Mouse (Mus musculus): ENCODE measurements around the gene Pcmt1. TPM values are rescaled to one million over a fixed set of nuclear protein-coding genes. Genes with fewer than 3 reads are reported as not detected.
"Not testable (repeated sequence)": the region's sequence is repeated elsewhere in the genome, so short reads cannot be mapped to it uniquely, and the experiment has no call there.

Pcmt1 gene
- polyA plus RNA-seq, 1 experiment from 2014 or later = 124 TPM

DNA sequence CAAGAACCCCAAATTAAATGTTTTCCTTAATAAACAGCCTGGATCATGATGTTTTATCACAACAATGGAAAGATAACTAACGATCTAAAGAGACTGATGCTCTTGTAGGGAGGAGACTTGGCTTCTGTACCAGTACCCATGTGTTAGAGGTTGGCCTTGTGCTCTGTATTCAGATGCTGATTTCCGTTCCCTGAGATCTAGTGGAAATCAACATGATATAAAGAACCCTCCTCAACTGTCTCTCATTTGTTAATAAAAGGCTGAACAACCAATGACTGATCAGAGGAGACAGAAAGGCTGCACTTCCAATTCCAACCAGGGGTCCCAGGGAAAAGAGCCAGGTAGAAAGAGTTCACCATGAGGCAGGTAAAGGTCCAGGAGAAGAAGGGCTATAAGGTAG, 35.0 kb downstream of the Pcmt1 start:
- H3K9ac ChIP-seq = no peak overlapping the region
- no peak overlapping the region for H3K4me2 ChIP-seq (replicated peaks)
- H3K4me3 ChIP-seq (replicated peaks) = no peak overlapping the region
- peaks cover 52% of the 10 kb centered on the region for H3K36me3 ChIP-seq
- ATAC-seq (ENCODE audit: insufficient number of reproducible peaks, low FRiP score, low TSS enrichment, low read depth) = no peak
- no peaks in the 10 kb centered on the region for H3K4me1 ChIP-seq
- H3K27me3 ChIP-seq = no peaks in the 10 kb centered on the region
- 89% methylated on average over 2 of the region's 2 CpGs for WGBS
- H3K27ac ChIP-seq (replicated peaks) = no peak overlapping the region
- no peaks in the 10 kb centered on the region for H3K9me3 ChIP-seq (replicated peaks)

DNA sequence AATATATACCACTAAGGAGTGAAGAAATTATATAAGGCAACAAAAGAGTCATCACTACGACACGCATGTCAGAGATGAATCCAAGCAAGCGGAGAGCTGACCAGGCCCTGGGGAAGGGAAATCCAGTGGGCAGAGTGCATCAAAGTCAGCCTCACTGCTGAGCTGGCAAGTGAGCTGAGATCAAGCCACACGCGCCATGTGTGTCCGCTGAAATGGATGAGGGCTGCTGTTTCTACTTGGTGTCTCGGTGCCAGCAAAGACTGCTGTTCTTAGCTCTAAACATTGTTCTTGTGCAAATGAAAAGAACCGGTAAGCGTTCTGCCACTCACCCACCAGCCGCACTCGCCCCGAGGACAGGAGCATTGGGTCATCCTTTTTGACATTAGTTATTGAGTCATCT, 40.6 kb downstream of the Pcmt1 start:
- Histone ChIP-seq H3K4me3 (replicated peaks) (no peak overlapping the region), H3K27me3 (no peaks in the 10 kb centered on the region), H3K27ac (replicated peaks) (no peak overlapping the region), H3K36me3 (peaks cover 66% of the 10 kb centered on the region), H3K9ac (no peak overlapping the region), H3K4me2 (replicated peaks) (no peak overlapping the region), H3K4me1 (no peaks in the 10 kb centered on the region), H3K9me3 (replicated peaks) (no peaks in the 10 kb centered on the region)
- WGBS = 94% methylated on average over 12 of the region's 12 CpGs
- ATAC-seq (ENCODE audit: insufficient number of reproducible peaks, low FRiP score, low TSS enrichment, low read depth) = no peak

DNA sequence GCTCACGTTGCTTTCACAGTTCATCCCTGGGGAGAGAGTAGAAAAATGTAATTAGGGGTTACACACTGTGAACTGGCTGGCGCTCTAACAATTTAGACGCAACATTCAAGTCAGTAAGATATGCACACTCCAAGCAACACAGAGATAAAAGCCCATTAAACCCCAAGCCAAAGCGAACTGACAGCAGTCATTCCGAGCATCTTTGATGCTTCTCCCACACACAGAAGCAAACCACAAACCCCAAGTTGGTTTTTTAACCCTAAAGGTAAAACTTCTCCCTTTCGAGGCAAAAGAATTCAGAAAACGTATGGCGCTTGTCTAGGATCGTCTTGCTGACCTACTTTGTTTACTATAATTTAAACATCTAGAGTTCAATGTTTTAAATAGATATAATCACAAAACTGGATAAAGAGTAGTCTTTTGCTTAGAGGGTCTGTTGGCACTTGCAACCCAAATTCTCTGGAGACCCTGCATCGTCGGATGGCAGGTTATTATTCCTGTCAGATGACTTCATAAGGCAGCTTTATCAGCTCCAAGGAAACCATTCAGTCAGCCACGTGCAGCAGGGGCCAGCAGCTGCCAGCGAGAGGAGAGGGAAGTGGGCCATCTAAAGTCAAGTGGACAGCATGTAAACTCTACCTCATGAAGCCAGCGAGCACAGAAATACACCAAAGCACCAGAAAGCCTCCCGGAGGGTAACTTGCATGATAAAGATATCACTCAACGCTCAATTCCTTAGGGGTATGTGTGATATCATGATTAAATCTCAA, 49.8 kb downstream of the Pcmt1 start:
- 63% methylated on average over 16 of the region's 16 CpGs for WGBS
- no peak overlapping the region for H3K9ac ChIP-seq
- no peaks in the 10 kb centered on the region for H3K27me3 ChIP-seq
- no peaks in the 10 kb centered on the region for H3K9me3 ChIP-seq (replicated peaks)
- peaks cover 10% of the 10 kb centered on the region; the same call in 1 of the 2 replicates for H3K36me3 ChIP-seq
- H3K4me3 ChIP-seq (replicated peaks) = no peak overlapping the region
- ATAC-seq (ENCODE audit: insufficient number of reproducible peaks, low FRiP score, low TSS enrichment, low read depth) = no peak
- no peak overlapping the region for H3K27ac ChIP-seq (replicated peaks)
- no peak overlapping the region for H3K4me2 ChIP-seq (replicated peaks)
- H3K4me1 ChIP-seq = no peaks in the 10 kb centered on the region

DNA sequence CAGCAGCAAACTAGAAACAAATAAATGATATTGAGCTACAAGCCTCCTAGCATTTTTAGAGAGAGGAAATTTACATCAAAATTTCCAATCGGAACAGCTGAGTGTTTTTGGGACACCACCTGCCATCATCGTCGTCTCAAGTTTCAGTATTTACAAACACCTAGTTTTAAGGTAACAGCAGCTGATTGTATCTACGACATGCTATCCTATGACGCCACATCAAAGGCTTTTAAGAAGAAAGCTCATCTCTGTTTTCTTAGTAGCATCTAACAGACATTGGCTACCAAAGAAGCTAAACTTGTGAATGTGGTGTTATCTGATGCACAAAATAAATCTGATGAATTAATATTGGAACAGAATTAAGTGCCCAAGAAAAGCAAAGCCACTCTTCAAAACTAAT, 50.6 kb downstream of the Pcmt1 start:
- H3K9ac ChIP-seq = no peak overlapping the region
- no peak overlapping the region for H3K4me3 ChIP-seq (replicated peaks)
- H3K27me3 ChIP-seq = no peaks in the 10 kb centered on the region
- no peak overlapping the region for H3K4me2 ChIP-seq (replicated peaks)
- no peak for ATAC-seq (ENCODE audit: insufficient number of reproducible peaks, low FRiP score, low TSS enrichment, low read depth)
- no peaks in the 10 kb centered on the region for H3K4me1 ChIP-seq
- H3K27ac ChIP-seq (replicated peaks) = no peak overlapping the region
- whole genome bisulfite sequencing = 80% methylated on average over 5 of the region's 5 CpGs
- no peaks in the 10 kb centered on the region for H3K9me3 ChIP-seq (replicated peaks)
- H3K36me3 ChIP-seq = peaks cover 10% of the 10 kb centered on the region; the same call in 1 of the 2 replicates

DNA sequence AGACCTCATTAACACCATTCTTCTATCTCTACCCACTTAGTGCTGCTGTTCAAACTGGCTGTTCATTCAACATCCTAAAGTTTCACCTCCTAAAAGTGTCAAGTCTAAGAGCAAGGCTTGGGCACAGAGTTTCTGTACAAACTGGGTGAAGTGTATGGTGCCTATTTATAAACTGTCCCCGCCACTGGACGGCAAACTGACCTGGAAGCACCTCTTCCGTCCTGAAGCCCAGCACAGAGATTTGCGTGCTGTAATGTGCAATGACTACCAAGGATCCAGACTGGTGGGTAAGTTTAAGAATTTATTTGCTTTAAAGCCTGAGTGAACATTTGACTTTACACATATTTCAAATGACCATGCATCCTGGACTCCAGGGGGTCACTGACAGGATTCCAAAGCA, 51.8 kb downstream of the Pcmt1 start:
- no peaks in the 10 kb centered on the region for H3K9me3 ChIP-seq (replicated peaks)
- H3K4me3 ChIP-seq (replicated peaks) = no peak overlapping the region
- peaks cover 10% of the 10 kb centered on the region; the same call in 1 of the 2 replicates for H3K36me3 ChIP-seq
- WGBS = 89% methylated on average over 4 of the region's 4 CpGs
- ATAC-seq (ENCODE audit: insufficient number of reproducible peaks, low FRiP score, low TSS enrichment, low read depth) = no peak
- no peak overlapping the region for H3K27ac ChIP-seq (replicated peaks)
- no peak overlapping the region for H3K9ac ChIP-seq
- no peaks in the 10 kb centered on the region for H3K27me3 ChIP-seq
- H3K4me1 ChIP-seq = no peaks in the 10 kb centered on the region
- H3K4me2 ChIP-seq (replicated peaks) = no peak overlapping the region

DNA sequence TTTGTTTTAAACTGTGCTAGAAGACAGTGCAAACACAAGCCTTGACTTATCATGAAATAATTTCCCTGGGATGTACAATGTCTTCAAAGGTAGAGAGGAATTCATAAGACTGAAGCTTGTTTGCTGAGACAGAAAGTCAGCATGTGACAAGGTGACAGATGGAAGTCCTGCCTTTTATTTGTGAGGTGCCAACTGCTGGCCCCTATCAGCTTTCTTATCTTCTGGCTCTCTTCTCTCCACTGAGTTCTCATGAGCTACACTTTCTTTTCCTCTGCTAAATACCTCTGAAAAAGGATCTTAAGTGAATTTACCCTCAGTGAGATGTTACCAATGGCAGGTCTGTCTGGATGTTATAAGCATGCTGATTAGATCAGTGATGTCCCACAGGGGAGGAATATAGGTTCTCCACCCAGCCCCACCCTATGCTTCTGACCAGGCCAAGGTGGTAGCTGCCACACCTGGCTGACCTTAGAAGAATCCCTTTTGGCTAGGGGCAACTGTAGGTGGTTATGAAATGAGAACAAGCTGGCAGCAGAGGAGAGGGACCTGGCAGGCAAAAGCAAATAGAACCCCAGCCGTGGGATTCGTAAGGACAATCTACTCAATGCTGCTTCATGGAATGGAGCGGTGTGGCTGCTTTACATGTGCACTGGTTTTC, 56.9 kb downstream of the Pcmt1 start:
- Histone ChIP-seq H3K27ac (replicated peaks) (no peak overlapping the region), H3K36me3 (peaks cover 1% of the 10 kb centered on the region; the same call in 1 of the 2 replicates), H3K4me2 (replicated peaks) (no peak overlapping the region), H3K4me3 (replicated peaks) (no peak overlapping the region), H3K9me3 (replicated peaks) (no peaks in the 10 kb centered on the region), H3K27me3 (no peaks in the 10 kb centered on the region), H3K4me1 (no peaks in the 10 kb centered on the region), H3K9ac (no peak overlapping the region)
- no peak for ATAC-seq (ENCODE audit: insufficient number of reproducible peaks, low FRiP score, low TSS enrichment, low read depth)
- WGBS = 90% methylated on average over 3 of the region's 3 CpGs

DNA sequence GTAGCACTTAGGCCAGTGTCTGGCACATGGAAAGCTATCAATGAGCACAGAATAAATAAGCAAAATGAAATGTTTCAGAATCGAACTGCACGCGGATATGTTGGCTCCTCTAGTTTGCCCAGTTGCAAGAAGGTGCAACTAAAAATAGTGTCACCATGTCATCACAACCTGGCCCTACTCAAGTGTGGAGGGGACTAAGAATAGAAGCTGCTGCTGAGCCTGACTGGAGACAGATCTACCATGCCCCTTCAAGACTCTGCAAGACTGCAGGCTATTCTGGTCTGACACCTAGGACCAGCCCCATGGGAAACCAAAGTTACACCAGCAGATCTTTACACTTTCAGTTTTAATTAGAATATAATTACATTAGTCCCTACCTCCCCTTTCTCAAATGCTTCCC, 58.6 kb downstream of the Pcmt1 start:
- 91% methylated on average over 3 of the region's 3 CpGs for WGBS
- no peak overlapping the region for H3K4me2 ChIP-seq (replicated peaks)
- no peak overlapping the region for H3K9ac ChIP-seq
- H3K27ac ChIP-seq (replicated peaks) = no peak overlapping the region
- no peaks in the 10 kb centered on the region for H3K9me3 ChIP-seq (replicated peaks)
- no peak overlapping the region for H3K4me3 ChIP-seq (replicated peaks)
- H3K27me3 ChIP-seq = no peaks in the 10 kb centered on the region
- no peak for ATAC-seq (ENCODE audit: insufficient number of reproducible peaks, low FRiP score, low TSS enrichment, low read depth)
- H3K36me3 ChIP-seq = no peaks in the 10 kb centered on the region
- no peaks in the 10 kb centered on the region for H3K4me1 ChIP-seq

DNA sequence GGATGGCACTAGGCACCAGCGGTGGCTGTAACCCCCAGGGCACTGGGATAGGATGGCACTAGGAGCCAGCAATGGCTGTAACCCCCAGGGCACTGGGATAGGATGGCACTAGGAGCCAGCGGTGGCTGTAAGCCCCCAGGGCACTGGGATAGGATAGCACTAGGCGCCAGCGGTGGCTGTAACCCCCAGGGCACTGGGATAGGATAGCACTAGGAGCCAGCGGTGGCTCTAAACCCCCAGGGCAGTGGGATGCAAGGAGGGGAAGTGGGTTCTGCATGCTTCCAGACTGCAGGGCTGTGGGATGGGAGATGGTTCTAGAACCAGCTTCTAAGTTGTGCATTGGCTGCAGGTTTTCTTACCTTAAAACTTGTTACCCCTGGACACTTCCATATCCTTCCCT, 60.2 kb downstream of the Pcmt1 start:
- no peak overlapping the region for H3K4me2 ChIP-seq (replicated peaks)
- ATAC-seq (ENCODE audit: insufficient number of reproducible peaks, low FRiP score, low TSS enrichment, low read depth) = no peak
- no peak overlapping the region for H3K4me3 ChIP-seq (replicated peaks)
- no peaks in the 10 kb centered on the region for H3K9me3 ChIP-seq (replicated peaks)
- no peak overlapping the region for H3K9ac ChIP-seq
- H3K4me1 ChIP-seq = no peaks in the 10 kb centered on the region
- no peaks in the 10 kb centered on the region for H3K27me3 ChIP-seq
- 49% methylated on average over 5 of the region's 5 CpGs for WGBS
- H3K27ac ChIP-seq (replicated peaks) = no peak overlapping the region
- no peaks in the 10 kb centered on the region for H3K36me3 ChIP-seq

DNA sequence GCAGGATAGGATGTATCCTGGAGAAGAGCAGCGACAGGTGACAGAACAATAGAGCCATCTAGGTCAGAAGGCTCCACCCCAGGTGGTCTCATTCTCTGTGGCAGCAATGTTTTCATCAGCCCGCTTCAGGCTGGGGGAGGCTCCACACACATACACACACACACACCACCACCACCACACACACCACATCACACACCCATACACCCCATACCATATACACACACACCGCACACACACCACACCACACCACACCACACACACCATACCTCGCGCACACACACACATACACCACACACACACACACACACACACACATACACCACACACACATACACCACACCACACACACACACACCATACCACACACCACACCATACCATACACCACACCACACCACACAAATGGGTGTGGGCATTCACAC, 61.1 kb downstream of the Pcmt1 start:
- H3K27me3 ChIP-seq = no peaks in the 10 kb centered on the region
- H3K27ac ChIP-seq (replicated peaks) = no peak overlapping the region
- H3K4me1 ChIP-seq = no peaks in the 10 kb centered on the region
- H3K9ac ChIP-seq = no peak overlapping the region
- H3K36me3 ChIP-seq = no peaks in the 10 kb centered on the region
- 76% methylated on average over 5 of the region's 5 CpGs for WGBS
- no peak; the same call in 1 of the 2 replicates for ATAC-seq (ENCODE audit: insufficient number of reproducible peaks, low FRiP score, low TSS enrichment, low read depth)
- no peak overlapping the region for H3K4me3 ChIP-seq (replicated peaks)
- H3K9me3 ChIP-seq (replicated peaks) = 0 out of 2 replicates have a peak, but pooled peaks cover under 1% of the 10 kb centered on the region
- H3K4me2 ChIP-seq (replicated peaks) = no peak overlapping the region

DNA sequence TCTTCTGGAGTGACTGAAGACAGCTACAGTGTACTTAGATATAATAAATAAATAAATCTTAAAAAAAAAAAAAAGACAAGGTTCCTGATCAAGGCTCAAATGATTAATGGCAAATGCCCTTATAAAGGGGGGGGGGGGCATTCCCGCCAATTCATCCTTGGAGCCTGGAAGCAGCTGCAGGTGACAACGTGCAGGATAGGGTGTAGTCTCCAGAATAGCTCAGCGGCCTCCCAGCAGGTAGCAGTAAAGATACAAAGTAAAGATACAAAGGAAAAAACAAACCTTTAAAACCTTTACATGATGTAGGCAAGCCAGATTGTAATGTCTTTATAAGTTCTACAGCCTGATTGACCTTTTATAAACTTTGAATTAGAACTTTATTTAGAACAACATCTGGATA, 63.4 kb downstream of the Pcmt1 start:
- H3K4me2 ChIP-seq (replicated peaks); H3K9me3 ChIP-seq (replicated peaks); H3K9ac ChIP-seq; H3K27ac ChIP-seq (replicated peaks); H3K36me3 ChIP-seq; H3K4me3 ChIP-seq (replicated peaks); H3K4me1 ChIP-seq; H3K27me3 ChIP-seq; ATAC-seq (ENCODE audit: insufficient number of reproducible peaks, low FRiP score, low TSS enrichment, low read depth): not testable (repeated sequence)
- WGBS = 43% methylated on average over 3 of the region's 3 CpGs

DNA sequence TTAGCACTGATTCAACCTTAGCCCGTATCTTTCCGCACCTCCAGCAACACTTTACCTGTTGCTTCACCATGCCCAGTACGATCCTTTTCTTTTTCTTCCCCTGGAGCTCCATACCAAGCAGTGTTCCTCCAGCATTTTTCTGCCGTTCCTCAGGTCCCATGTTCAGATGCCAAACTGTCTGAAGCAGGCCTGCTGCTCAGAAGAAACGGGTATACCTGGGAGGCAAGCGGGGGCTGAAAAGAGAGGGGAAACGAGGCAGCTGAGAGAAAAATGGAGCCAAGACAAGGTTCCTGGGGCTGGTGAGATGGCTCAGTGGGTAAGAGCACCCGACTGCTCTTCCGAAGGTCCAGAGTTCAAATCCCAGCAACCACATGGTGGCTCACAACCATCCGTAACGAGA, 63.8 kb downstream of the Pcmt1 start:
- H3K4me3 ChIP-seq (replicated peaks); H3K4me2 ChIP-seq (replicated peaks); H3K36me3 ChIP-seq; H3K27me3 ChIP-seq; H3K9me3 ChIP-seq (replicated peaks); H3K4me1 ChIP-seq; H3K27ac ChIP-seq (replicated peaks); H3K9ac ChIP-seq; ATAC-seq (ENCODE audit: insufficient number of reproducible peaks, low FRiP score, low TSS enrichment, low read depth): not testable (repeated sequence)
- 91% methylated on average over 11 of the region's 11 CpGs for WGBS

DNA sequence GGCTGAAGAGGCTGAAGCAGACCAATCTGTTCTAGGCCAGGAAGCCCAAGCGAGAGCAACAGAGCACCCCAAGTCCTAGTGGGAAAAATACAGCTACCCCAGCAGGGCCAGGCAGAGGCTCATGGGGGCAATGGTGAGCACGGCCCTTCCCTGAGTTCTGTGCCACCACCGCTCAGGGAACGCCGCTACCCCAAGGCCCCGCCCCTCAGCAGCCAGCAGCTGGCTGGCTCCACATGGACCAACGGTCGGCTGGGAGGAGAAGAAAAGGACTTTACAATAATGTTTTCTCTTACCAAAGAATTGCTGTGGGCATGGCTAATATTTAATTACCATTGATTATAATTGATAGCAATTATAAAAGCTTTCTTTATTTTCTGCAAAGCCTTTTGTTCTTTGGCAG, 66.1 kb downstream of the Pcmt1 start:
- 86% methylated on average over 8 of the region's 8 CpGs for WGBS
- H3K27ac ChIP-seq (replicated peaks) = no peak overlapping the region
- no peak overlapping the region for H3K4me3 ChIP-seq (replicated peaks)
- no peaks in the 10 kb centered on the region for H3K27me3 ChIP-seq
- H3K4me1 ChIP-seq = no peaks in the 10 kb centered on the region
- 0 out of 2 replicates have a peak, but pooled peaks cover 4% of the 10 kb centered on the region for H3K9me3 ChIP-seq (replicated peaks)
- no peak overlapping the region for H3K9ac ChIP-seq
- ATAC-seq (ENCODE audit: insufficient number of reproducible peaks, low FRiP score, low TSS enrichment, low read depth) = no peak
- no peaks in the 10 kb centered on the region for H3K36me3 ChIP-seq
- no peak overlapping the region for H3K4me2 ChIP-seq (replicated peaks)
